Mouse (Mus musculus) spleen, postnatal 0 days (tissue): ENCODE results near the gene A630023A22Rik. TPM values are rescaled to one million over a fixed set of nuclear protein-coding genes. Genes with fewer than 3 reads are reported as not detected.

ENCODE experiments used
- polyA plus RNA-seq: library from polyadenylated mRNA; unstranded; fragments of >200 nt; fragmentation: Nextera tagmentation; extraction: Ambion mirVana; gene quantifications from 2 replicates; pipeline ENCODE4 v1.2.1, GENCODE M21; 2015

A630023A22Rik gene
- polyA plus RNA-seq, result not detected in 2 replicates

GRCm38 (mm10) chr14:34102601-34103000, at the start of gene A630023A22Rik:
TSS of gene A630023A22Rik (minus strand) at chr14:34102754.

GRCm38 (mm10) chr14:34152342-34152741, 49.8 kb upstream of the A630023A22Rik start, which contains the start of gene Npy4r:
TSS of gene Npy4r (minus strand) at chr14:34152489.

GRCm38 (mm10) chr14:34085731-34086130, 16.8 kb downstream of the A630023A22Rik start, which contains the start of gene Anxa8:
TSS of gene Anxa8 (plus strand) at chr14:34085981.

GRCm38 (mm10) chr14:34052516-34052915, 50.0 kb downstream of the A630023A22Rik start, which contains the start of gene Antxrl:
TSS of gene Antxrl (plus strand) at chr14:34052707.

GRCm38 (mm10) chr14:34016381-34016780, 86.2 kb downstream of the A630023A22Rik start, which contains the start of gene Gm5460:
TSS of gene Gm5460 (plus strand) at chr14:34016758.

GRCm38 (mm10) chr14:34015063-34015462, 87.5 kb downstream of the A630023A22Rik start, which contains the start of gene Gm30083:
TSS of gene Gm30083 (minus strand) at chr14:34015182.

Other genes starting within 250 kb of the A630023A22Rik start
- 1.8 and 3.0 TPM in 2 replicates for gene Gdf10, start 179.2 kb downstream of the A630023A22Rik start, polyA plus RNA-seq
- gene Gdf2, start 161.7 kb downstream of the A630023A22Rik start, polyA plus RNA-seq, result 0.16 and 0.29 TPM in 2 replicates
- gene Rbp3, start 148.8 kb downstream of the A630023A22Rik start, polyA plus RNA-seq, result not detected in 2 replicates
- gene Zfp488, start 124.0 kb downstream of the A630023A22Rik start, polyA plus RNA-seq, result not detected in 2 replicates
- gene Gm30083, start 87.6 kb downstream of the A630023A22Rik start, polyA plus RNA-seq, result not detected in 2 replicates
- not detected in 2 replicates for gene Gm5460, start 86.0 kb downstream of the A630023A22Rik start, polyA plus RNA-seq
- not detected in 2 replicates for gene Antxrl, start 50.0 kb downstream of the A630023A22Rik start, polyA plus RNA-seq
- gene Anxa8, start 16.8 kb downstream of the A630023A22Rik start, polyA plus RNA-seq, result 2.9 and 4.9 TPM in 2 replicates
- 0.08 and 0.16 TPM in 2 replicates for gene Npy4r, start 49.7 kb upstream of the A630023A22Rik start, polyA plus RNA-seq
- gene Gprin2, start 98.9 kb upstream of the A630023A22Rik start, polyA plus RNA-seq, result 0.06 and 0.22 TPM in 2 replicates
- gene Syt15, start 116.8 kb upstream of the A630023A22Rik start, polyA plus RNA-seq, result 2.3 and 2.4 TPM in 2 replicates
- gene Shld2, start 207.7 kb upstream of the A630023A22Rik start, polyA plus RNA-seq, result 7.3 and 9.5 TPM in 2 replicates
- gene Glud1, start 208.0 kb upstream of the A630023A22Rik start, polyA plus RNA-seq, result 30.9 and 38.6 TPM in 2 replicates